Mouse (Mus musculus): ENCODE data around the gene Pkdcc.

Pkdcc gene

GRCm38 (mm10) chr17:83214674-83215528 lies at the start of gene Pkdcc:
Gene Pkdcc, plus strand, starts transcription at chr17:83215292.
- CTCF ChIA-PET = no interaction called here

DNA sequence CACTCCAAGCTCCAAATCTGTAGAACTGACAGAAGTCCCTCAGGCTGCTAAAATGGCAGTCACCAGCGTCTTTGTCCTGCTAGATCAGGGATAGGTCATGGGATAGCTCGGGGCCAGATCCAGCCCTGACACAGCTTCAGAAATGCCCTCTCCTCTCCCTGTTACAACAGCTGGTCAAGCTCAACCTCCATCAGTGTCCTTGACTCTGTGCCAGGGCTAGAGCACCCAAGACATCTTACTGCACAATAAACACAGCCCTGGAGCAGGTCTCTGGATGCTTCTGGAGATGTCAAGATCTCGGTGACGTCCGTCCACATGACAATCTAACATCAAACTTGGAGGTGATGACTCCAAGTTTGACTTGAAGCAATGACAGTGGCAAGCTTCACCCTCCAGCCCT lies 48.9 kb upstream of the Pkdcc start:
- CTCF ChIA-PET = no interaction called here

- CTCF ChIA-PET = no interaction called here
Measured at GRCm38 (mm10) chr17:83176146-83176545, 38.9 kb upstream of the Pkdcc start.

- CTCF ChIA-PET = no interaction called here
Measured at GRCm38 (mm10) chr17:83178483-83179150, 36.5 kb upstream of the Pkdcc start.

- CTCF ChIA-PET = no interaction called here
Measured at GRCm38 (mm10) chr17:83179151-83179531, 36.0 kb upstream of the Pkdcc start.

GRCm38 (mm10) chr17:83179569-83179968 lies 35.5 kb upstream of the Pkdcc start:
- CTCF ChIA-PET = no interaction called here

- CTCF ChIA-PET = no interaction called here
Measured at GRCm38 (mm10) chr17:83181086-83181485, 34.0 kb upstream of the Pkdcc start.

DNA sequence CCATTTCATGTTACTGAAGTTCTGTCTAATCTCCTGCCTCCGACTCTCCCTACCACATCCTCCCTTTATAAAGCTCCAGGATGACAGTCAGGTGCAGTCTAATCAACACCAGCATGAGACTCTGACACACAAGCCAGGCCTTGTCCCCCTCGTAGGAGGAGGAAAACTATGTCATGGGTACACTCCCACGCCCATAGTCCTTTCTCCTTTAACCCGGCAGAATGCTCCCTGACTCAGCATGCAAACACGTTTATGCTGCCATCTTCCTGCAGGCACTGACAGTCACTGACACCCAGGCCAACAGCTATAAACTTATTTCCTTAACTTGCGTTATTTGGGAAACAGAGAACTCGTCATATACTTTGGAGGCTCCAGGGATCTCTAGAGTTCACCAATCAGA lies 33.5 kb upstream of the Pkdcc start:
- CTCF ChIA-PET = no interaction called here

- CTCF ChIA-PET = no interaction called here
Measured at GRCm38 (mm10) chr17:83182061-83182664, 32.9 kb upstream of the Pkdcc start.

GRCm38 (mm10) chr17:83182780-83183179 lies 32.3 kb upstream of the Pkdcc start:
- CTCF ChIA-PET = no interaction called here

DNA sequence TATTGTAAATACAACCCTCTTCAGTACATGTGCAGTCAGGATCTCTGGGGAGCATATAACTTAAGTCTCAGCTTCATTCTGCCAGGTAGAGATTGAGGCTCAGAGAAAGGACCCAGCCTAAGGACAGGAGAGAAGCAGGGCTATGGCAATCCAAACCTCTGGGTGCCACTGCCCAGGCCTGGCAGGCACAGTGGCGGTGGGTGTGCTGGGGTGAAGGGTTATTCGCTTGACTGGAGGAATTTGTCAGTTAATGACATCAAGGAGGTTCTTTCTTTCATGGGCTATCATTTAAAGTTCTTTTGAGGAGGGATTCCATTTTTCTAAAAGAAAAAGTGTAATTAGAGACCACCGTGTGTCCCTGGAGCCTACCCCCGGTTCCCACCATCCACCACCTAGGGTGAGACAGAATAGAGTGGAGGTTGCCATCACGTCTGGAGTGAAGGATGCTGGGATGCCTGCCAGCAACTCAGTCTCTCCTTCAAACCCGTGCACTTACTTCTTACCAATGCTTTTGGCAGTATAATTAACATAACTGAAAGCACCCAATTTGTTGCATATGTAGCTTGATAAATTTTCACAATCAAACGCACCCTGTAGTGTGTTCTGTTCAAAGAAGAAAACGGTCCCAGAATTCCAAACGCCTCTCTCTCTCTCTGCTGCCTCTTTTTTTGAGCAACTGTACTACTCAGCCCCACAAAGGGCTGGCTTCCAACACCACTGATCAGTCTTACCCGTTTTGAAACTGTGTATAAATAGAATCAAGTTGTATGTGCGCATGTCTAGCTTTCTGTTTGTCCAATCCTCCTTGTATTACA lies 27.1 kb upstream of the Pkdcc start:
- CTCF ChIA-PET = no interaction called here

DNA sequence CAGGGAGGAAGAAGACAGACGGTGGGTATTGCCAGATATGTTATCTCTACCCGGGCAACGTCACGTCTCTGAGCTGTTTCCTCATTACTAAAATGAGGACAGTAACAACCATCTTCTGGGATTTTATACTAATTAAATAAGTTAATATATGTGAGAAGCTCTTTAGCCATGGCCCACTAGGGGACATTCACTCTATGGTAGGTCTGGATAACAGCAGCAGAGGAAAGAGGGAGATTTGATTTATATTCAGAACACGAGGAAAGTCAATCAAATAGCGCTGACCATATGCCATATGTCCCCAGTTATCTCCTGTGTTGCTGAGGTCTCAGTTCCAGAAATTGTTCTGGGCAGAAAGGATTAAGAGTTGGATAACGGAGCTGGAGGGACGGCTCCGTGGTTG lies 24.3 kb upstream of the Pkdcc start:
- CTCF ChIA-PET = no interaction called here

DNA sequence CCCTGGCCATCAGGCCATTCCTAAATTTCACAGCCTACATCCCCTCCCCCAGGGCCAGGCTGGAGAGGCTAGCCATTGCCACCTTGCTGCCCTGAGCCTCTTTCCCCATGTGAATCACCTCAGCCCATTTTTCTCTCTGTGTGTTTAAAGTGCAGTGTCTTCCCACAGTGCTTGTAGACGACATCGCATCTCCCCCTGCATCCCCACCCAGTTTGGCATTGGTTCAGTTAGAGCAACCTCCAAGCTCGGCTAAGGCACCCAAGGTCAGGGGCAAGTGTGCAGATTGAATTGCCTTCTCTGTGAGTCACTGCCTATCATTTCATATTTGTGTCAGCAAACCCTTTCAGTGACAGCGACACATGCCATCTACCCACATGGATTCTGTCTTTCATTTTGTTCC lies 20.6 kb upstream of the Pkdcc start:
- CTCF ChIA-PET = no interaction called here

- CTCF ChIA-PET = no interaction called here
Measured at GRCm38 (mm10) chr17:83197361-83197923, 17.6 kb upstream of the Pkdcc start.

DNA sequence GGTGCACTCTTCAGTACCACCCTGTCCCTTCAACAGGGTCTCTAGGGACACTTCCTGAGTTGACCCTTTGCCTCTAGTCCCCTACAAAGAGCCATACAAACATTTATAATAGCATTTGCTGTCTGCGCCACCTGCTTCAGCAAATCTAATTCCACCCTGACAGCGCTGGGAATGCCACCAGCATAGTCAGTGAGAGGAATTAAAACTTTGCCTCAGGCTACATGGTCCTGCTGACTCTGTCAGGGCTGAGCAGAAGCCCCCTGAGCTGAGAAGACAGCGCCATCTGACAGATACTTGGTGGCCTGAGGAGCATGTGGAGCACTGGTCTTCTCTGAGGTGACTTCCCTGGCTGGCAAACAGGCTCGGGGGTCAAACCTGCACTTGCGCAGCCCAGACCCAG lies 14.6 kb upstream of the Pkdcc start:
- CTCF ChIA-PET = no interaction called here

- CTCF ChIA-PET = no interaction called here
Measured at GRCm38 (mm10) chr17:83201257-83201656, 13.8 kb upstream of the Pkdcc start.

- CTCF ChIA-PET = no interaction called here
Measured at GRCm38 (mm10) chr17:83203692-83204383, 11.3 kb upstream of the Pkdcc start.

GRCm38 (mm10) chr17:83207296-83207695 lies 7.8 kb upstream of the Pkdcc start:
- CTCF ChIA-PET = no interaction called here

GRCm38 (mm10) chr17:83208455-83208854 lies 6.6 kb upstream of the Pkdcc start:
- CTCF ChIA-PET = no interaction called here

GRCm38 (mm10) chr17:83210531-83210930 lies 4.6 kb upstream of the Pkdcc start:
- CTCF ChIA-PET = no interaction called here

DNA sequence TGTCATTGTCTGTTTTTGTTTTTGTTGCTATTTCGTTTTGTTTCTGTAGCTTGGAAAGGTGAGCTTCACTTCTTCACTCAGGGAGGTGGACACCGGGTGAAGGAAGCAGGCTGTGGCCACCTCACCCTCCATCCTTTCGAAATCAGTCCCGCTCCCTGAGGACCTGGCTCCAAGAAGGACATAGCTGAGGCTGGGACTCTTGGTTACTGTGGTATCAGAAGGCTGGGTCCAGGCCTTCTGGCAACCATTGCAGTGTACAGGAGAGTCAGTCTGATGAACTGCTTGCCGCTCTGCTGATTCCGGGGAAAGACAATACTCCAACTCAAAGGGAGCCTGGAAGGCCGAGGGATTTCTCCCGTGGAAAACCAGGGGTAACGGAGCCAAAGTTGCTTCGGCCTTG lies 3.9 kb upstream of the Pkdcc start:
- CTCF ChIA-PET = no interaction called here
